Mouse (Mus musculus): Measurements from ENCODE around the gene Nuf2. TPM values are rescaled to one million over a fixed set of nuclear protein-coding genes. Genes with fewer than 3 reads are reported as not detected.
"Not testable (repeated sequence)": the region's sequence is repeated elsewhere in the genome, so short reads cannot be mapped to it uniquely, and the experiment has no call there.

Nuf2 gene
- polyA plus RNA-seq, 1 experiment from 2014 or later = 49.9 TPM

GRCm38 (mm10) chr1:169529996-169530518 is 1.2 kb downstream of the Nuf2 start:
- peak overlapping the region; percentile 62 for H3K4me2 ChIP-seq (ENCODE audit: low read depth, low read length)
- peaks cover 10% of the 10 kb centered on the region; the same call in 1 of the 2 replicates for H3K36me3 ChIP-seq (ENCODE audit: control insufficient read depth, insufficient read depth)
- no peaks in the 10 kb centered on the region for H3K27me3 ChIP-seq (ENCODE audit: control insufficient read depth, insufficient read depth, low read length)
- no peak for ATAC-seq (replicated peaks; ENCODE audit: extremely low read depth, insufficient read depth, low FRiP score)
- no peaks in the 10 kb centered on the region for H3K9me3 ChIP-seq (replicated peaks; ENCODE audit: control insufficient read depth, low read length)
- peak overlapping the region; percentile 82 for H3K9ac ChIP-seq (ENCODE audit: low read length)
- H3K4me1 ChIP-seq (ENCODE audit: control insufficient read depth, insufficient read depth, low read length) = peaks cover 17% of the 10 kb centered on the region
- peak overlapping the region; percentile 70 for H3K4me3 ChIP-seq (ENCODE audit: low read length)
- no peak overlapping the region for H3K27ac ChIP-seq (ENCODE audit: low read length)
- WGBS = 66% methylated on average over 8 of the region's 8 CpGs

GRCm38 (mm10) chr1:169526006-169526680 is 5.1 kb downstream of the Nuf2 start:
- Histone ChIP-seq H3K9me3 (replicated peaks; ENCODE audit: control insufficient read depth, low read length) (no peaks in the 10 kb centered on the region), H3K4me1 (ENCODE audit: control insufficient read depth, insufficient read depth, low read length) (peaks cover 17% of the 10 kb centered on the region), H3K4me2 (ENCODE audit: low read depth, low read length) (no peak overlapping the region), H3K27me3 (ENCODE audit: control insufficient read depth, insufficient read depth, low read length) (no peaks in the 10 kb centered on the region), H3K36me3 (ENCODE audit: control insufficient read depth, insufficient read depth) (peaks cover 32% of the 10 kb centered on the region), H3K4me3 (ENCODE audit: low read length) (no peak overlapping the region), H3K9ac (ENCODE audit: low read length) (no peak overlapping the region), H3K27ac (ENCODE audit: low read length) (no peak overlapping the region)
- no peak for ATAC-seq (replicated peaks; ENCODE audit: extremely low read depth, insufficient read depth, low FRiP score)
- WGBS = 73% methylated on average over 5 of the region's 5 CpGs

GRCm38 (mm10) chr1:169519337-169519736 is 11.9 kb downstream of the Nuf2 start:
- Histone ChIP-seq H3K27ac (ENCODE audit: low read length) (no peak overlapping the region), H3K36me3 (ENCODE audit: control insufficient read depth, insufficient read depth) (peaks cover 31% of the 10 kb centered on the region), H3K9me3 (replicated peaks; ENCODE audit: control insufficient read depth, low read length) (no peaks in the 10 kb centered on the region), H3K4me3 (ENCODE audit: low read length) (no peak overlapping the region), H3K4me2 (ENCODE audit: low read depth, low read length) (no peak overlapping the region), H3K27me3 (ENCODE audit: control insufficient read depth, insufficient read depth, low read length) (no peaks in the 10 kb centered on the region), H3K9ac (ENCODE audit: low read length) (no peak overlapping the region), H3K4me1 (ENCODE audit: control insufficient read depth, insufficient read depth, low read length) (no peaks in the 10 kb centered on the region)
- no peak for ATAC-seq (replicated peaks; ENCODE audit: extremely low read depth, insufficient read depth, low FRiP score)
- WGBS = 86% methylated on average over 11 of the region's 11 CpGs

GRCm38 (mm10) chr1:169517899-169518517 is 13.3 kb downstream of the Nuf2 start:
- H3K4me3 ChIP-seq (ENCODE audit: low read length); H3K9me3 ChIP-seq (replicated peaks; ENCODE audit: control insufficient read depth, low read length); H3K4me1 ChIP-seq (ENCODE audit: control insufficient read depth, insufficient read depth, low read length); ATAC-seq (replicated peaks; ENCODE audit: extremely low read depth, insufficient read depth, low FRiP score); H3K27me3 ChIP-seq (ENCODE audit: control insufficient read depth, insufficient read depth, low read length); H3K27ac ChIP-seq (ENCODE audit: low read length); H3K4me2 ChIP-seq (ENCODE audit: low read depth, low read length); H3K9ac ChIP-seq (ENCODE audit: low read length): not testable (repeated sequence)
- peaks cover 33% of the 10 kb centered on the region for H3K36me3 ChIP-seq (ENCODE audit: control insufficient read depth, insufficient read depth)
- WGBS = 95% methylated on average over 6 of the region's 7 CpGs

- WGBS = 94% methylated on average over 8 of the region's 8 CpGs
Measured at GRCm38 (mm10) chr1:169517376-169517892, 13.8 kb downstream of the Nuf2 start.

GRCm38 (mm10) chr1:169506354-169506753 is 24.9 kb downstream of the Nuf2 start:
- no peaks in the 10 kb centered on the region for H3K9me3 ChIP-seq (replicated peaks; ENCODE audit: control insufficient read depth, low read length)
- ATAC-seq (replicated peaks; ENCODE audit: extremely low read depth, insufficient read depth, low FRiP score) = no peak
- no peak overlapping the region for H3K4me2 ChIP-seq (ENCODE audit: low read depth, low read length)
- no peak overlapping the region for H3K4me3 ChIP-seq (ENCODE audit: low read length)
- H3K27ac ChIP-seq (ENCODE audit: low read length) = no peak overlapping the region
- WGBS = 85% methylated on average over 6 of the region's 6 CpGs
- peaks cover 64% of the 10 kb centered on the region for H3K36me3 ChIP-seq (ENCODE audit: control insufficient read depth, insufficient read depth)
- no peaks in the 10 kb centered on the region for H3K27me3 ChIP-seq (ENCODE audit: control insufficient read depth, insufficient read depth, low read length)
- H3K4me1 ChIP-seq (ENCODE audit: control insufficient read depth, insufficient read depth, low read length) = no peaks in the 10 kb centered on the region
- H3K9ac ChIP-seq (ENCODE audit: low read length) = no peak overlapping the region

More at GRCm38 (mm10) chr1:169517376-169517892, 13.8 kb downstream of the Nuf2 start:
- Histone ChIP-seq H3K27ac (ENCODE audit: low read length) (no peak overlapping the region), H3K27me3 (ENCODE audit: control insufficient read depth, insufficient read depth, low read length) (no peaks in the 10 kb centered on the region), H3K4me3 (ENCODE audit: low read length) (no peak overlapping the region), H3K9me3 (replicated peaks; ENCODE audit: control insufficient read depth, low read length) (no peaks in the 10 kb centered on the region), H3K4me2 (ENCODE audit: low read depth, low read length) (no peak overlapping the region), H3K4me1 (ENCODE audit: control insufficient read depth, insufficient read depth, low read length) (no peaks in the 10 kb centered on the region), H3K9ac (ENCODE audit: low read length) (no peak overlapping the region), H3K36me3 (ENCODE audit: control insufficient read depth, insufficient read depth) (peaks cover 32% of the 10 kb centered on the region)
- no peak for ATAC-seq (replicated peaks; ENCODE audit: extremely low read depth, insufficient read depth, low FRiP score)

GRCm38 (mm10) chr1:169502876-169503275 is 28.4 kb downstream of the Nuf2 start:
- no peak for ATAC-seq (replicated peaks; ENCODE audit: extremely low read depth, insufficient read depth, low FRiP score)
- H3K4me3 ChIP-seq (ENCODE audit: low read length) = no peak overlapping the region
- H3K9ac ChIP-seq (ENCODE audit: low read length) = no peak overlapping the region
- no peaks in the 10 kb centered on the region for H3K4me1 ChIP-seq (ENCODE audit: control insufficient read depth, insufficient read depth, low read length)
- peaks cover 58% of the 10 kb centered on the region for H3K36me3 ChIP-seq (ENCODE audit: control insufficient read depth, insufficient read depth)
- H3K27ac ChIP-seq (ENCODE audit: low read length) = no peak overlapping the region
- no peaks in the 10 kb centered on the region for H3K9me3 ChIP-seq (replicated peaks; ENCODE audit: control insufficient read depth, low read length)
- WGBS = 90% methylated on average over 3 of the region's 3 CpGs
- H3K27me3 ChIP-seq (ENCODE audit: control insufficient read depth, insufficient read depth, low read length) = no peaks in the 10 kb centered on the region
- no peak overlapping the region for H3K4me2 ChIP-seq (ENCODE audit: low read depth, low read length)

GRCm38 (mm10) chr1:169495621-169496020 is 35.6 kb downstream of the Nuf2 start:
- H3K4me1 ChIP-seq (ENCODE audit: control insufficient read depth, insufficient read depth, low read length) = no peaks in the 10 kb centered on the region
- H3K36me3 ChIP-seq (ENCODE audit: control insufficient read depth, insufficient read depth) = peaks cover 8% of the 10 kb centered on the region
- no peaks in the 10 kb centered on the region for H3K27me3 ChIP-seq (ENCODE audit: control insufficient read depth, insufficient read depth, low read length)
- ATAC-seq (replicated peaks; ENCODE audit: extremely low read depth, insufficient read depth, low FRiP score) = no peak
- 66% methylated on average over 8 of the region's 8 CpGs for WGBS
- H3K4me3 ChIP-seq (ENCODE audit: low read length) = no peak overlapping the region
- H3K9ac ChIP-seq (ENCODE audit: low read length) = no peak overlapping the region
- no peaks in the 10 kb centered on the region for H3K9me3 ChIP-seq (replicated peaks; ENCODE audit: control insufficient read depth, low read length)
- no peak overlapping the region for H3K4me2 ChIP-seq (ENCODE audit: low read depth, low read length)
- no peak overlapping the region for H3K27ac ChIP-seq (ENCODE audit: low read length)

- H3K4me1 ChIP-seq (ENCODE audit: control insufficient read depth, insufficient read depth, low read length) = no peaks in the 10 kb centered on the region
- H3K36me3 ChIP-seq (ENCODE audit: control insufficient read depth, insufficient read depth) = no peaks in the 10 kb centered on the region
- ATAC-seq (replicated peaks; ENCODE audit: extremely low read depth, insufficient read depth, low FRiP score) = no peak
- H3K9ac ChIP-seq (ENCODE audit: low read length) = no peak overlapping the region
- no peak overlapping the region for H3K27ac ChIP-seq (ENCODE audit: low read length)
- H3K27me3 ChIP-seq (ENCODE audit: control insufficient read depth, insufficient read depth, low read length) = no peaks in the 10 kb centered on the region
- no peak overlapping the region for H3K4me3 ChIP-seq (ENCODE audit: low read length)
- H3K4me2 ChIP-seq (ENCODE audit: low read depth, low read length) = no peak overlapping the region
- 39% methylated on average over 1 of the region's 1 CpGs for WGBS
- H3K9me3 ChIP-seq (replicated peaks; ENCODE audit: control insufficient read depth, low read length) = no peaks in the 10 kb centered on the region
Measured at GRCm38 (mm10) chr1:169491561-169491960, 39.7 kb downstream of the Nuf2 start.
